In genomic region chr7:79617418-79617817, GRCm38 (mm10) we compare ENCODE assay signal across 7 mouse cellular contexts. TPM values are rescaled to one million over a fixed set of nuclear protein-coding genes. Genes with fewer than 3 reads are reported as not detected.
DNase-seq lines count a peak whose midpoint lies in the region; ATAC-seq and TF ChIP-seq lines count a peak whose summit lies in the region.

Gene Rhcg (minus strand): TSS chr7:79617657.

- peaks cover 23% of the 10 kb centered on the region for H3K27me3 ChIP-seq in forebrain, embryonic 11.5 days (ENCODE audit: control insufficient read depth, insufficient read depth, low read length)
- peaks cover 24% of the 10 kb centered on the region; the same call in 1 of the 2 replicates for H3K27me3 ChIP-seq in kidney, postnatal 0 days (ENCODE audit: insufficient read depth, low read length)
- peaks cover 16% of the 10 kb centered on the region for H3K27me3 ChIP-seq in stomach, embryonic 14.5 days (ENCODE audit: control insufficient read depth, insufficient read depth, low read length)

- H3K27ac ChIP-seq in forebrain, embryonic 11.5 days (ENCODE audit: low read depth, low read length): no peak within 1 kb of the TSS
- 0 out of 2 replicates have a peak within 1 kb of the TSS, but pooled peaks have one; percentile 13 for H3K27ac ChIP-seq in kidney, postnatal 0 days
- no peak within 1 kb of the TSS for H3K27ac ChIP-seq in stomach, embryonic 14.5 days (ENCODE audit: low read length)

- peak within 1 kb of the TSS; percentile 34 for H3K4me2 ChIP-seq in forebrain, embryonic 11.5 days (ENCODE audit: low read depth, low read length, severe bottlenecking)
- H3K4me2 ChIP-seq in kidney, postnatal 0 days (ENCODE audit: low read length): peak within 1 kb of the TSS; percentile 43
- peak within 1 kb of the TSS; percentile 35 for H3K4me2 ChIP-seq in stomach, embryonic 14.5 days (replicated peaks; ENCODE audit: low read depth, low read length)

- H3K36me3 ChIP-seq in forebrain, embryonic 11.5 days (ENCODE audit: control insufficient read depth, insufficient read depth, low read length): no peaks in the 10 kb centered on the region
- no peaks in the 10 kb centered on the region for H3K36me3 ChIP-seq in kidney, postnatal 0 days (ENCODE audit: insufficient read depth, low read length)
- no peaks in the 10 kb centered on the region for H3K36me3 ChIP-seq in stomach, embryonic 14.5 days (ENCODE audit: control insufficient read depth, insufficient read depth, low read length)

- no peak within 1 kb of the TSS for H3K4me3 ChIP-seq in forebrain, embryonic 11.5 days (ENCODE audit: low read depth, low read length)
- peak within 1 kb of the TSS; percentile 26 for H3K4me3 ChIP-seq in kidney, postnatal 0 days (replicated peaks; ENCODE audit: low read depth, low read length)
- H3K4me3 ChIP-seq in stomach, embryonic 14.5 days (ENCODE audit: low read depth, low read length): peak within 1 kb of the TSS; percentile 18; the same call in 1 of the 2 replicates

- H3K9ac ChIP-seq in forebrain, embryonic 11.5 days (ENCODE audit: low read length): no peak within 1 kb of the TSS
- 0 out of 2 replicates have a peak within 1 kb of the TSS, but pooled peaks have one; percentile 37 for H3K9ac ChIP-seq in kidney, postnatal 0 days (ENCODE audit: low read depth, low read length)
- H3K9ac ChIP-seq in stomach, embryonic 14.5 days (replicated peaks; ENCODE audit: low read depth, low read length): no peak within 1 kb of the TSS

- H3K9me3 ChIP-seq in forebrain, embryonic 11.5 days (ENCODE audit: control insufficient read depth, low read length): no peaks in the 10 kb centered on the region
- no peaks in the 10 kb centered on the region for H3K9me3 ChIP-seq in kidney, postnatal 0 days (replicated peaks; ENCODE audit: low read length)
- no peaks in the 10 kb centered on the region for H3K9me3 ChIP-seq in stomach, embryonic 14.5 days (ENCODE audit: control insufficient read depth, low read depth, low read length)

- 6% methylated on average over 33 of the region's 33 CpGs for WGBS in forebrain, embryonic 11.5 days
- WGBS in kidney, postnatal 0 days: 7% methylated on average over 33 of the region's 33 CpGs
- WGBS in stomach, embryonic 14.5 days: 9% methylated on average over 33 of the region's 33 CpGs

- peaks cover 3% of the 10 kb centered on the region; the same call in 1 of the 2 replicates for H3K4me1 ChIP-seq in forebrain, embryonic 11.5 days (replicated peaks; ENCODE audit: control insufficient read depth, insufficient read depth, low read length)
- no peaks in the 10 kb centered on the region for H3K4me1 ChIP-seq in kidney, postnatal 0 days (replicated peaks; ENCODE audit: insufficient read depth, low read length)
- H3K4me1 ChIP-seq in stomach, embryonic 14.5 days (ENCODE audit: control insufficient read depth, insufficient read depth, low read length): no peaks in the 10 kb centered on the region

- no peak for TF ChIP-seq CTCF in kidney, postnatal 0 days (IDR thresholded peaks at IDR 0.05; ENCODE audit: low read depth)

- peak; percentile 18 for DNase-seq in lung, postnatal 10 days
- no peak for DNase-seq in lung, postnatal 25 days (ENCODE audit: low spot score)
- DNase-seq in forebrain, embryonic 11.5 days (ENCODE audit: low spot score): peak; percentile 66
- DNase-seq in kidney, postnatal 0 days (ENCODE audit: low spot score): peak; percentile 32
- DNase-seq in thymus, postnatal 14 days: no peak

- ATAC-seq in forebrain, embryonic 11.5 days (replicated peaks; ENCODE audit: low FRiP score): no peak
- no peak for ATAC-seq in kidney, postnatal 0 days (replicated peaks; ENCODE audit: low FRiP score, low read depth)
- no peak for ATAC-seq in stomach, embryonic 14.5 days (ENCODE audit: insufficient number of reproducible peaks, insufficient read depth, low FRiP score, low read depth)
- no peak for ATAC-seq in activated CD4-positive, CD25-positive, alpha-beta regulatory T cell, adult 4 months

RNA-seq across cellular contexts. Expression of gene Rhcg, which starts in this region (rescaled TPM):
- polyA plus RNA-seq in forebrain, embryonic 11.5 days (2014; fragmentation: Nextera tagmentation; extraction: Ambion mirVana): 5.5 and 6.8 TPM in 2 replicates
- 117 and 135 TPM in 2 replicates for polyA plus RNA-seq in kidney, postnatal 0 days (2015; fragmentation: Nextera tagmentation; extraction: Ambion mirVana)
- polyA plus RNA-seq in stomach, embryonic 14.5 days (2014; fragmentation: Nextera tagmentation; extraction: Ambion mirVana): not detected in 2 replicates
- not detected for polyA plus RNA-seq in activated CD4-positive, CD25-positive, alpha-beta regulatory T cell, adult 4 months (2017; shearing (Covaris generic))

Comparison
In these comparisons a context has a peak if more than half of its experiments do, and no peak if none do; other contexts are left out.
1. RNA of gene Rhcg (polyA plus RNA-seq): 117 to 135 TPM in kidney, postnatal 0 days; 5.5 to 6.8 TPM in forebrain, embryonic 11.5 days, not detected in stomach, embryonic 14.5 days and not detected in activated CD4-positive, CD25-positive, alpha-beta regulatory T cell, adult 4 months; every median in the first group is over 10 times any median in the second.
2. DNase-seq: peak in lung, postnatal 10 days (single experiment), forebrain, embryonic 11.5 days (single experiment) and kidney, postnatal 0 days (single experiment); none in lung, postnatal 25 days (single experiment) and thymus, postnatal 14 days (single experiment).
3. Peak in every context shown above with its lines, with median percentiles within 50 percentile points of each other: H3K4me2 ChIP-seq.